Mouse (Mus musculus): Measurements from ENCODE around the gene Wdr20.

Wdr20 gene

DNA sequence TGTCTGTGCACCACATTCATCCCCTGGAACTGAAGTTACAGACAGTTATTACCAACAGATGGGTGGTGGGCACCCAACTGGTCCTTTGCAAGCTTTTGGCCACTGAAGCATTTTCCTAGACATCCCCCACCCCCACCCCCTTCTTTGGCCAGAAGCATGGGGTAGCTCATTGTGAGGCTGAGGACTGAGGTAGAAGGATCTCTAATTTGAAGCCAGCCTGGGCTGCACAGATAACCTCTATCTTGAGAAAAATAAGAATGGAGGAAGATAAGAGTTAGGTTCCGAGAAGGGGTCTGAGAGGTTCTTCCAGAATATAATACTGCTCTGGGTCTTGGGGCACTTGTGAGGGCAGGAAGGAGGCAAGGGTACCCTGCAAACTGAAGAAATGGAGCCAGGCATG, 44.5 kb downstream of the Wdr20 start:
- DNase-seq: no peak

DNA sequence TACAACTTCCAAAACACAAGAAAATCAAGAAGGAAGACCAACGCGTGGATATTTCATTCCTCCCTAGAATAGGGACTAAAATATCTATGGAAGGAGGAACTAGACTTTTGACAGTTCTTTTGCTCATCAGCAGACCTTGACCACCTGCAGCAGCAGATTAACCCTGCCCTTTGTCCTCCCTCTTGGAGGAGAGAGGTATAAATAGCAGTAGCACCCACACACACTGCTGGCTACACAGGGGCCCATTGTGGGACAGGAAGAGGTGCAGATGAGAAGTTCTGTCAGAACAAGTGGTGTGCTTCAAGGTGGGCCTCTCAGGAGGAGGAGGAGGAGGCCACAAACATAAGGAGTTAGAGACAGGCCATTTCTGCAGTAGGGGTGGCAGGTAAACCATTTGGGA, 46.5 kb downstream of the Wdr20 start:
- DNase-seq: no peak

DNA sequence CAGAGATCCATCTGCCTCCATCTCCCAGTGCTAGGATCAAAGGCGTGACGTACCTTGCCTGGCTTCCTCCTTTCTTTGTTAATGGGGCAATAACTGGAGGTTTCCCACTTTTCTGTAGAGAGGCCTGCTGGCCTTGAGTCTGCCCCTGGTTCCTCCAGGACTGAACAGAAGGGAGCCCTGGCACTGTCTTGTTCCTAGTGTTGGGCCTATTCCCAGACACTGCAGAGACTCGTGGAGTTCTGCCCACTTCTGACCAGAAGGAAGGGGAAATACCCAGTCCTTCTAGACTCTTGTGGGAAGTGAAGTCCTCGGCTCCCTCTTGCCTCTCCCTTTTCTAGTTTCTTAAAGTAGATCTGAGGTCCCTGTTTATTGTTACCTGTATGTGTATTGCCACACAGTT, 48.5 kb downstream of the Wdr20 start:
- DNase-seq: peak; percentile 91

DNA sequence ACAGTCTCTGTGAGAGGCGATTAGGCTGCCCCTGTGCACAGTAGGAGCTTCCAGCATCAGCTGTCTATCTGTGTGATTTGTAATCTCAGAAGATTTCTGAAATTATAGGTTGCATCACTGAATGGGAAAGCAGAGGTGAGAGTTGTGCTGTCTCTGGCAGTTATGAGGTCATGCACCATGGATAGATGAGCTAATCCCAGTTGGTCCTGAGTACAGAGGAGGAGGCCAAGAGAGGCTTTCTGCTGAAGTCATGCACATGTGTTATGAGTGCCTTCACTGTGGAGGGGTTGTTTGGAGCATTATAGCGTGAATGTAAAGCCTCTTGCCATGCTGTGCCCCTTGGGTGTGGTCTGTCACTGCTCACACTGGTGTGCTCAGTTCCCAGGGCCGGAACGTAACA, 52.8 kb downstream of the Wdr20 start:
- no peak for DNase-seq

GRCm38 (mm10) chr12:110791026-110791425, 53.3 kb downstream of the Wdr20 start:
- DNase-seq: no peak

GRCm38 (mm10) chr12:110795035-110795434, 57.3 kb downstream of the Wdr20 start:
- DNase-seq: no peak

GRCm38 (mm10) chr12:110796748-110797147, 59.0 kb downstream of the Wdr20 start:
- DNase-seq: no peak

- DNase-seq: no peak
Observed at GRCm38 (mm10) chr12:110797202-110797601, 59.5 kb downstream of the Wdr20 start.

GRCm38 (mm10) chr12:110797842-110798431, 60.2 kb downstream of the Wdr20 start:
- peak; percentile 91 for DNase-seq

DNA sequence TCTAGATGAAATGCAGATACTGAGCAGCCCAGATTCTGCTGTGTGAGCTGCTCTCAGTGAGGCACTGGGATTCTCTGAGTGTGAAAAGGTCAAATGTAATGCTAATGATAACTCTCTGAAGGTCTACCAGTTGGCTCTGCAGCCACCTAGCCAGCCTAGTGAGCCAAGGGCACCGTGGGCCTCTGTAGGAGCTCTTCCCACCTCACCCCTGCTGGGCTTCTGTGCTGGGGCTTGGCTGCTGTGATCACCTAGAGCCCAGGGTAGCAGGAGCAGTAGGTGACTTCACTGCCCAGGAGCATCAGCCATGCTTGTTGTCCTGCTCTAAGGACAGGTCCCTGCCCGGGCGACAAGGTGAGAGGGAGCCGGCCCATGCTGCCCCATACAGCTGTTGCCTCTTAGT, 61.5 kb downstream of the Wdr20 start:
- peak; percentile 86 for DNase-seq

DNA sequence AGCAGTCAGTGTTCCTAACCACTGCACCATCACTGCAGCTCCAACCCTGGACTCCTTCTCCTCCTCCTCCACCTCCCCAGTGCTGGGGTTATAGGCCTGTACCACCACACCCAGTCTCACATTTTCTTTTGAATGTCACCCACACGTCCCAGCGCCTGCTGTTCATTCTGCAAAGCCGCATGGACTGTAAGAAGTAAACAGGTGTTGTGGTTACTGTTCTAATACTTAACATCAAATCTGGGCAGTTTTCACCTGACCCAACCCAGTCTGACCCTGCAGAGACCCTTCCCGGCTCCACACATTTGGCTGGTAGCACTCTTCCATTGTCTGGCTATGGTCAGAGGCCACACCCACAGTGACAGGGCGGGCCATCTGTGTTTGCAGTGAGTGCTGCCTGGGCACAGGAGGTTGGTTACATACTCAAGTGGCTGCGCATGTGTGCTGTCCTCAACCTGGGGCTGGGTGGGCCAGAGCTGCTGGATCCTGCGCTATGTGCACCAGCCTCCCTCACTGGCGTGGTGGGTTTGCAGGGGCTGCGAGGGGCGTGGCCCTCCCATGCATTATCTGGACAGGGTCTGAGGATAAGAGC, 64.2 kb downstream of the Wdr20 start:
- peak; percentile 88 for DNase-seq

DNA sequence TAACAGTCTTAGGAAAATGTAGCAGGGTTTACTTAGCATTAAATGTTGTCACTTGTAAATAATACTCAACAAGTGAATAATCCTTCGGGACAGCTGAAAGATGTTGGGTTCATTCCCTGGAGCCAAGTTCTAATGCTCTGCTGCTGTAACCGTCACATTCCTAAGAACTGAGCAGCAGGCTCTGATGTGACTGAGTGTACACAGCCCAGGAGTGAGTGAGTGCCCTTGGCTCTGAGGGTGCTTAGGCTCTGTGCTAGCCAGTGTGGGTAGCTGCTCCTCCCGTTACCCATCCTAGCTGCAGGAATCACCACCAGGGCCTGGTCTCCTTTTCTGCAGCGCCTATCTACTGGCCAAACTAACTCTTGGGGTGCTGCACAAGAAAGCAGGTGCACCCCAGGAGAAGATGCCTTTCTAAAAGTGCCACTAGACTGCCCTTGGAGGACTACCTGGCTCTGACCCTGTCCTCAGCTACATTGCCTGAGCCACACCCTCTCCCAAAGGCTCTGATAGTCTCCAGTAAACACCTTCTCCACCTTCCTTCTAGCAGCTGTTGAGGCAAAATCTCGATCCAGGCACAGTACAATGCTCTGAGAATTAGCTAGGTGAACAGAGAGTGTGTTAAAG, 65.0 kb downstream of the Wdr20 start:
- DNase-seq: peak; percentile 66

DNA sequence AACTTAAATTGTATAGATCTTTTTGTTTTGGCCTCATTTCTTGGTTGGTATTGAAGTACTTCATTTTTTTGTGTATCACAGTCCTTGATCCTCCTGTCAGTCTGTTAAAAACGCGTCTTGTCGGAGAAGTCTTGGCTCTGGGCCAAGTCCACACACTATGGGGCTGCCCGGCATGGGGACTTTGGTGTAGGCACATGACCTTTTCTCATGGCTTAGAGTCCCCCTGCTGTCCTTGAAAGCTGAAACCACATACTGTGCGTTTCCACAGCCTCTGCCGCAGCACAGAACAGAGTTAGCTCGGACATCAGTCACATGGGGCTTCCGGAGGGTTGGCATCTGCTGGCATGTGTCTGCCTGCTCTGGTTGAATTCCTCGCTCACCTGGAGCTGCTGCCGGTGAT, 66.5 kb downstream of the Wdr20 start:
- peak; percentile 85 for DNase-seq

DNA sequence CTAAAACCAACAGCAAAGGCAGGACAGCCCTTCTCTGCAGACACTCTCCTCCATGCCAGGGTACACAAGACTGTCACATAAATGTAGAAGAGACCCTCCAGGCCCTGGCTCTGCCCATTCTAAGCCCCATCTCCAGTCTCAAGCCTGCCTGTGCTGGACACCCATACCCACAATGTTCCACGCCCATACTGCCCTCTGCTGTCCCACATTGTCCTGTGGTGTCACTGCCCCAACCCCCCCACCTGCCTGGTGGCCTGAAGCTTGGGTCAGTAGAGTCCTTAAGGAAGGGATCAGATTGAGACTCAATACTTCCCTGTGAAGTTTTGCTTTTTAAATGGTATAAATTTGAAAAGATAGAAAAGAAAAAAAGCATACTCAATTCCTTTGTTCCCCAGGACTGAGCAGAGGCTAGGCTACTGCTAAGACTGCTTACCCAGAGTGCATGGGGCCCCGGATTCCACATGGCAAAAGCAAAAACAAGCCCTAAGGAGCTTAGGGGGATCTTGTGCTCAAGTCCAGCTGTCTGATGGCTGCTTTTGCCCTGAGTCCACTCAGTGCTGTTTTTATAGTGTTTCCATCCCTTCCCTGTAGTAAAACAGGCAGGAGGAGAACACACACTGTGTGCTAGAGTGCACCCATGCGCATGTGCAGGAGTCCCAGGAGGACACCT, 68.7 kb downstream of the Wdr20 start:
- DNase-seq: peak; percentile 93

DNA sequence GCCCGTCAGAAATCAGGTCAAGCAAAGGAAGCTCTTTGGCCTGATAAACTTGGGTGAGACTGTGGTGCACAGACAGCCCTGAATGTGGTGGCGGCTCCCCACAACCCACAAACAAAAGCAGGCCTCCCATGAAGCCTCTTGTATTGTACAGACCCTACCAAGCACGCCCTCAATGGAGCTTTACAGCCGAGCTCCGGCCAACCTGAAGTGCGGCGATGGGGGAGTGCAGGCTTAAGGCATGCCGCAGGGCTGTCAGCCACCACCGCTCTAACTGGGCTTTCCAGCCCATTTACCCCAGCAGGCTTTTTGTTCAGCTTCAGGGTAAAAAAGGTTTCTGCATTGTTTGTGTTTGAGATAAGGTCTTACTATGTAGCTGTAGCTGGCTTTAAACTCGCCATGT, 70.7 kb downstream of the Wdr20 start:
- no peak for DNase-seq

DNA sequence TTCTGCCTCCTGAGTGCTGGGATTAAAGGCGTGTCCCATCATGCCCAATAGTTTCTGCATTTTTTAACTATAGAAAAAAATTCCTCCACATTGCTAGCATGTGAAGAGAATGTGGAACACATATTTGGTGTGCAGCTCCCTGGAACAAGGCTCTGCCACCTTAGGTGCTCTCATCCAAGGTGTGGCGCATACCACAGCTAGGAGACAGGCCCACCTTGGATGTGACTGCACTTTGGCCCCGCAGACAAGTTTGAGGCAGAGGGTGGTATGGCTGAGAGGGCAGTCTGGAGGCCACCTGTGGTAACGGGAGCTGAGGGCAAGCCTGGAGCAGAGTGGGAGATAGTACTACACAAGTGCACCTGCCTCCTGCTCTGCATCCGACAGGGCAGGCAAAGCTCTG, 71.1 kb downstream of the Wdr20 start:
- DNase-seq: peak; percentile 87

DNA sequence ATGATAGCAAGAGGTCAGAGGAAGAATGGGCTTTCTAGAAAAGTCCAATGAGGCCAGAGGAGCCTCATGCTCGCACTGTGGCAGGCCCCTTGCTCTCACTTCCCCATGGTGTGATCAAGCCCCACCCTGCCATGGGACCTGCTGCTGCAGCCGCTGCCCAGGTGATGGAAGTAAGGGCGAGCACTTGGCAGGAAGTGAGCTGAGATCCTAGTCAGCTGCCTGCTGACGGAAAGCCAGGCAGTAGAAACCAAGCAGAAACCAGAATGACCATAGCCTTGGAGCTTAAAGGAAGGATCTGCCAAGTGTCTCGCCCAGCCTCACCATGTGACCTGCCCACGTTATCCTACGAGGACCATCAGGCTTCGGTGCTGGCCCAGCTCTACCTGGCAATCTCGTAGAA, 75.4 kb downstream of the Wdr20 start:
- DNase-seq: no peak

DNA sequence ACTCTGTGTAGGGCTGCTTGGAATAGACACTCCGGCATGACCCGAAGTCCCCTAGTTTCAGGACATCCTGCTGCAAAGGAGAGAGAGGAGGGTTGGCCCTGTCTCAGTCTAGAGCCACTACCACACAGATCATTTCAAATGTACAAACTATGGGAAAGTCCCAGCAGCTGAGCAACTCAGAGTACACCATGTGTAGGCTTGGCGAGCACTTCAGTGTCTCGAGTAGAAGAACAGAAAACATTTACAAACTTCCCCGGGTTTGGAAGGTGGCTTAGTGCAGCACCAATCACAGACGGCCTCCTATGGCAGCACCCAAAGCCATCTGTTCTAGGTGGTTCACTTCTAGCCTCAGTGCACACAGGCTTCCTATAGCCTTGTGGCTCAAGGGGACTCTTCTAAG, 75.9 kb downstream of the Wdr20 start:
- DNase-seq: no peak

- no peak for DNase-seq
Observed at GRCm38 (mm10) chr12:110814924-110815323, 77.2 kb downstream of the Wdr20 start.

GRCm38 (mm10) chr12:110816833-110817232, 79.1 kb downstream of the Wdr20 start:
- DNase-seq: no peak

- no peak for DNase-seq
Observed at GRCm38 (mm10) chr12:110819367-110819766, 81.6 kb downstream of the Wdr20 start.

DNA sequence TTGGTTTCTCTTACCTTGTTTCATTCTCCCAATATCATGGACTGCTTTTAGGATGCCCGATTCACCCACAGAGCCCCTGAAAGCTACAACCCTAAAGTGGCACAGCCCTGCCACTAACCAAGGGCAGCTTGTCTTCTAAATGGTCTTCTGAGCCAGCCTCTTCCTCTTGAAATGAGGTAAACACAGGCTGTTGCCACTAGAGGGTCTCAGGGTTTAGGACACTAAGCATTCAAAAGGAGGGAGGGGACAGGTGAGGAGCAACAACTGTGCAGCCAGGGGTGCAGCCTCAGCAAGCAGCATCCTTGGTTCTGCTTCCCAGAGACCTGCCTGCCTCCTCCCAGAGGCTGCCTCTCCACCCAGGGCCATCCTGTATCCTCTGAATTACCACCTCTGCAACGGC, 84.0 kb downstream of the Wdr20 start:
- DNase-seq: no peak

GRCm38 (mm10) chr12:110822366-110822765, 84.6 kb downstream of the Wdr20 start:
- DNase-seq: no peak

DNA sequence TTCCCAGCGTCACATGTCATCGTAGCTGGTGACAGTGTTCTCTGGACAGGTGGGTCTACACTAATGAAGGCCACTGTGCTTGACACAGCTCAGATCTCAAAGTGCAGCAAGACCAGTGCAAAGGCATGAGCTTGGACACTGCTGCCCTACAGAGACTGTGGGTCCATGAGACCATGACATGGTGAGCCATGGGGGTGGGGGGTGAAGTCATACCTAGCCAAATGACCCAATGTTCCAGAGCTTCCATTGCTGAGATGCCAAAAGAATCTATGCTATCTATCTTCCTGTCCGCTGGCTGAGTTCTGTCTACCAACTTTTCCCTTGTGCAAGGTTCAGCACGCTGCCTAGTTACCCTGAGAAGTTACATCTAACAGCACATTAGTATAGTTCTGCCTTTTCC, 91.2 kb downstream of the Wdr20 start:
- DNase-seq: no peak

All from heart, adult 11 months (tissue).